In genomic region chr2:30772581-30773312, GRCm38 (mm10) we compare ENCODE assay signal across 8 mouse cellular contexts. TPM values are rescaled to one million over a fixed set of nuclear protein-coding genes. Genes with fewer than 3 reads are reported as not detected.
DNase-seq lines count a peak whose midpoint lies in the region; ATAC-seq and TF ChIP-seq lines count a peak whose summit lies in the region.

No protein-coding gene starts in this region.

- TF ChIP-seq POLR2A in brain, embryonic 14.5 days (IDR thresholded peaks at IDR 0.05; ENCODE audit: borderline replicate concordance, extremely low read depth, insufficient read depth, insufficient read length, poor library complexity, severe bottlenecking), result no peak

- no peak for ATAC-seq in monocyte, adult 5-6 weeks (replicated peaks; ENCODE audit: insufficient number of reproducible peaks, low FRiP score, low TSS enrichment, poor library complexity, severe bottlenecking)

- no peak for TF ChIP-seq CTCF in brain, embryonic 14.5 days (IDR thresholded peaks at IDR 0.05; ENCODE audit: borderline replicate concordance, extremely low read depth, insufficient read depth, insufficient read length)

- peak; percentile 62 for DNase-seq in ES-CJ7 (ENCODE audit: low read depth, low spot score)
- DNase-seq in brain, embryonic 14.5 days (ENCODE audit: low read depth), result peak; percentile 58
- peak; percentile 79 for DNase-seq in heart, adult 8-10 months (ENCODE audit: low spot score)
- DNase-seq in kidney, adult 9 months, result peak; percentile 71
- DNase-seq in lung, postnatal 36 days, result peak; percentile 82
- DNase-seq in cerebellum, adult 9-11 months, result no peak
- no peak for DNase-seq in left cerebral cortex, adult 18-20 months (ENCODE audit: low spot score in 2 of 2)

RNA-seq across cellular contexts. Expression of gene 1700001O22Rik, which starts 30.7 kb away (rescaled TPM):
- polyA plus RNA-seq in brain, embryonic 14.5 days (2012; rRNA removed), result 1.9 and 3.2 TPM in 2 replicates
- total RNA-seq in heart, adult 8-10 months (2022), result 1 to 10 TPM in 1 of 4 experiments, under 1 TPM in 3; 0.24 to 1.2 (median 0.55) TPM
- 1 to 10 TPM; 8.2 to 8.4 TPM for total RNA-seq in left cerebral cortex, adult 18-20 months (2021)
- 0.68 TPM in 1 of 3 replicates, not detected in the others for total RNA-seq in monocyte, adult 5-6 weeks (2017)

RNA-seq across cellular contexts. Expression of gene Ntmt1, which starts 34.9 kb away (rescaled TPM):
- 72.3 and 98.7 TPM in 2 replicates for polyA plus RNA-seq in brain, embryonic 14.5 days (2012; rRNA removed)
- 10 to 100 TPM; 23.8 to 27.7 (median 25.3) TPM for total RNA-seq in heart, adult 8-10 months (2022)
- total RNA-seq in left cerebral cortex, adult 18-20 months (2021), result 10 to 100 TPM; 32.9 to 34.1 TPM
- total RNA-seq in monocyte, adult 5-6 weeks (2017), result 7.1 to 15.9 TPM (median 9.9 TPM) in 3 replicates

RNA-seq across cellular contexts. Expression of gene Asb6, which starts 57.4 kb away (rescaled TPM):
- polyA plus RNA-seq in brain, embryonic 14.5 days (2012; rRNA removed), result 51.0 and 51.5 TPM in 2 replicates
- 10 to 100 TPM in 1 of 4 experiments, 1 to 10 TPM in 3; 8.4 to 11.3 (median 8.7) TPM for total RNA-seq in heart, adult 8-10 months (2022)
- total RNA-seq in left cerebral cortex, adult 18-20 months (2021), result 10 to 100 TPM; 41.0 to 43.1 TPM
- total RNA-seq in monocyte, adult 5-6 weeks (2017), result 20.4 to 45.6 TPM (median 27.7 TPM) in 3 replicates

Comparison
In these comparisons a context has a peak if more than half of its experiments do, and no peak if none do; other contexts are left out.
1. DNase-seq: peak in ES-CJ7 (single experiment), brain, embryonic 14.5 days (single experiment), heart, adult 8-10 months (single experiment), kidney, adult 9 months (single experiment) and lung, postnatal 36 days (single experiment); none in cerebellum, adult 9-11 months (single experiment) and left cerebral cortex, adult 18-20 months (0 of 2).